Mouse (Mus musculus) neural tube, embryonic 15.5 days (tissue): ENCODE measurements around the gene Gars. TPM values are rescaled to one million over a fixed set of nuclear protein-coding genes. Genes with fewer than 3 reads are reported as not detected.

Source experiments
- ATAC-seq: fragments of 200-750 bp; cut with Nextera tagmentation; 2 replicates; pipeline ENCODE4 v1.8.0; 2017; ENCODE audit warnings: mild to moderate bottlenecking, moderate TSS enrichment, moderate library complexity; ENCODE audit not compliant: low FRiP score
- H3K27ac ChIP-seq: fragments of 300-500 bp; sonication (generic); replicated peaks from 2 replicates; pipeline ENCODE4 v1.5.1; 2015; ENCODE audit warnings: mild to moderate bottlenecking, inconsistent platforms
- H3K27me3 ChIP-seq: fragments of 300-500 bp; sonication (generic); replicated peaks from 2 replicates; pipeline ENCODE4 v1.6.1; 2015; ENCODE audit warnings: inconsistent platforms
- H3K36me3 ChIP-seq: fragments of 300-500 bp; sonication (generic); 2 replicates; pipeline ENCODE4 v1.6.1; 2015; ENCODE audit warnings: inconsistent platforms
- H3K4me1 ChIP-seq: fragments of 300-500 bp; sonication (generic); 2 replicates; pipeline ENCODE4 v1.6.1; 2015; ENCODE audit warnings: inconsistent platforms
- H3K4me2 ChIP-seq: fragments of 300-500 bp; sonication (generic); 2 replicates; pipeline ENCODE4 v1.6.1; 2015; ENCODE audit warnings: inconsistent platforms, mild to moderate bottlenecking, moderate library complexity
- H3K4me3 ChIP-seq: fragments of 300-500 bp; sonication (generic); replicated peaks from 2 replicates; pipeline ENCODE4 v1.5.1; 2015; ENCODE audit warnings: mild to moderate bottlenecking, inconsistent platforms
- H3K9ac ChIP-seq: fragments of 300-500 bp; sonication (generic); replicated peaks from 2 replicates; pipeline ENCODE4 v1.6.1; 2015; ENCODE audit warnings: mild to moderate bottlenecking, inconsistent platforms
- H3K9me3 ChIP-seq: fragments of 300-500 bp; sonication (generic); replicated peaks from 2 replicates; pipeline ENCODE4 v1.6.1; 2016; ENCODE audit warnings: inconsistent platforms
- WGBS: fragments of 180-500 bp; shearing (Covaris S2); methylation state at CpG from one replicate; pipeline ENCODE4 v1.1.7; 2015; ENCODE audit warnings: mixed read lengths; 5-methylcytosine and 5-hydroxymethylcytosine counted together
- polyA plus RNA-seq: library from polyadenylated mRNA; unstranded; fragments of >200 nt; fragmentation: Nextera tagmentation; extraction: Ambion mirVana; gene quantifications from 2 replicates; pipeline ENCODE4 v1.2.1, GENCODE M21; 2015

Gene Gars
- 190 and 197 TPM in 2 replicates for polyA plus RNA-seq

GRCm38 (mm10) chr6:55037799-55038670 lies at the start of gene Gars:
TSS of gene Gars (plus strand) at chr6:55038007.
- no peaks in the 10 kb centered on the region for H3K36me3 ChIP-seq
- no peaks in the 10 kb centered on the region for H3K9me3 ChIP-seq
- H3K4me2 ChIP-seq: peak within 1 kb of the TSS; percentile 80
- peak; percentile 97 for ATAC-seq
- H3K9ac ChIP-seq: peak within 1 kb of the TSS; percentile 95
- peak within 1 kb of the TSS; percentile 76 for H3K4me3 ChIP-seq
- H3K4me1 ChIP-seq: peaks cover 31% of the 10 kb centered on the region
- under 1% methylated on average over 85 of the region's 87 CpGs for WGBS
- peak within 1 kb of the TSS; percentile 92 for H3K27ac ChIP-seq
- H3K27me3 ChIP-seq: 0 out of 2 replicates have a peak, but pooled peaks cover 5% of the 10 kb centered on the region

GRCm38 (mm10) chr6:54988141-54988540 lies 49.7 kb upstream of the Gars start:
- H3K4me1 ChIP-seq: peaks cover 10% of the 10 kb centered on the region
- 0 out of 2 replicates have a peak, but pooled peaks cover 2% of the 10 kb centered on the region for H3K27me3 ChIP-seq
- ATAC-seq: no peak
- no peak overlapping the region for H3K27ac ChIP-seq
- no peak overlapping the region for H3K9ac ChIP-seq
- H3K36me3 ChIP-seq: peaks cover 8% of the 10 kb centered on the region; the same call in 1 of the 2 replicates
- no peak overlapping the region for H3K4me3 ChIP-seq
- WGBS: 95% methylated on average over 6 of the region's 6 CpGs
- no peaks in the 10 kb centered on the region for H3K9me3 ChIP-seq
- no peak overlapping the region for H3K4me2 ChIP-seq

GRCm38 (mm10) chr6:54991189-54991588 lies 46.6 kb upstream of the Gars start:
- 87% methylated on average over 2 of the region's 2 CpGs for WGBS
- no peak overlapping the region for H3K4me2 ChIP-seq

DNA sequence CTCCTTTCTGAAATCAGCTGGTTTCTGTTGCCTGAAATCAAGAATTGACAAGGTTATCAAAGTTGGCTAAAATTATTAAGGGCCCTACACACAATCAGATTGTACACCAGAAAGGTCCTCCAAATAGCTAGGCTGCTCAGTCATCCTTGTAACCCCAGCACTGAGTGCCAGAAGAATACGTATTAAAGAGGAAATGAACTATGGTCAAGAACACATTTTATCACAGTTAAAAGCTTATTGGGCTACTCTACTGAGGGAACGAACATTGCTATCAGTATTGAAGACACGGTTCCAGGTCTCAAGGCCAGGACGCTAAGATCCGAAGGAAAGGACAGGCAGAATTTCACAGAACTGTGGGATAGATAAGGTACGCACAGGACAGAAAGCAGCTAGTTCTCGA lies 45.7 kb upstream of the Gars start:
- Histone ChIP-seq H3K9ac (peak overlapping the region; percentile 62), H3K27ac (peak overlapping the region; percentile 78)
- WGBS: 6% methylated on average over 7 of the region's 7 CpGs

More at GRCm38 (mm10) chr6:54991189-54991588, 46.6 kb upstream of the Gars start:
- Histone ChIP-seq H3K4me3 (no peak overlapping the region), H3K27ac (no peak overlapping the region), H3K9me3 (no peaks in the 10 kb centered on the region), H3K4me1 (peaks cover 13% of the 10 kb centered on the region), H3K36me3 (0 out of 2 replicates have a peak, but pooled peaks cover 2% of the 10 kb centered on the region), H3K9ac (no peak overlapping the region), H3K27me3 (0 out of 2 replicates have a peak, but pooled peaks cover 2% of the 10 kb centered on the region)
- ATAC-seq: no peak

DNA sequence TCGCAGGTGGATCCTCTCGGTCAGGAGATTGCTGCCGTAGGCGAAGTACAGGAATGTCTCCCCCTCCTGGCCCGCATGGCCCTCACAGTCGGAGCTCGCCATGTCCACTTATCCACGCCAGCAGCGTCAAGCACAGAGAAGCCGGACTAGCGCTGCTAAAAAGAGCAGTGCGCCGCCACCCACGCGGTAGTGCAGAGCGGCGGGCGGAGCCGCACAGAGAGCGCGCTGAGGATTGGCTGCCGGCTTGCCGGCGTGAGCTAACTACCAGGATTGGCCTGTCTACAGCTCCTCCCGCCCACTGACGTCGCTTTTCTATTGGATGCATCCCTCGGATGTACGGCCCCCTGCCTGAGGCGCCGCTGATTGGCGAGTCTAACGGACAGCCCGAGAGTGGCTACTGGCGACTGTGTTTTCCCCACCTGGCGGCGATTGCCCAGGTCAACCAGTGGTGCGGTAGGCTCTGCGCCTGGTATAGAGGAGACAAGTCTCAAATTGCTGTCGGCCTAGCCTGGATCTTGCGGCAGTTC lies 45.0 kb upstream of the Gars start, which contains the start of gene Ggct:
Ggct (minus strand) TSS at position 217 of the 527 bp plus-strand sequence.
- peak within 1 kb of the TSS; percentile 65 for H3K4me3 ChIP-seq
- peaks cover 13% of the 10 kb centered on the region for H3K4me1 ChIP-seq
- H3K9ac ChIP-seq: peak within 1 kb of the TSS; percentile 62
- under 1% methylated on average over 41 of the region's 41 CpGs for WGBS
- H3K36me3 ChIP-seq: no peaks in the 10 kb centered on the region
- no peaks in the 10 kb centered on the region for H3K9me3 ChIP-seq
- H3K27me3 ChIP-seq: 0 out of 2 replicates have a peak, but pooled peaks cover 2% of the 10 kb centered on the region
- peak; percentile 100 for ATAC-seq
- peak within 1 kb of the TSS; percentile 74 for H3K4me2 ChIP-seq
- peak within 1 kb of the TSS; percentile 78 for H3K27ac ChIP-seq

More for the DNA sequence above, 45.7 kb upstream of the Gars start:
- Histone ChIP-seq H3K36me3 (no peaks in the 10 kb centered on the region), H3K27me3 (0 out of 2 replicates have a peak, but pooled peaks cover 2% of the 10 kb centered on the region), H3K4me3 (peak overlapping the region; percentile 65), H3K9me3 (no peaks in the 10 kb centered on the region), H3K4me1 (peaks cover 13% of the 10 kb centered on the region), H3K4me2 (peak overlapping the region; percentile 74)
- ATAC-seq: no peak

DNA sequence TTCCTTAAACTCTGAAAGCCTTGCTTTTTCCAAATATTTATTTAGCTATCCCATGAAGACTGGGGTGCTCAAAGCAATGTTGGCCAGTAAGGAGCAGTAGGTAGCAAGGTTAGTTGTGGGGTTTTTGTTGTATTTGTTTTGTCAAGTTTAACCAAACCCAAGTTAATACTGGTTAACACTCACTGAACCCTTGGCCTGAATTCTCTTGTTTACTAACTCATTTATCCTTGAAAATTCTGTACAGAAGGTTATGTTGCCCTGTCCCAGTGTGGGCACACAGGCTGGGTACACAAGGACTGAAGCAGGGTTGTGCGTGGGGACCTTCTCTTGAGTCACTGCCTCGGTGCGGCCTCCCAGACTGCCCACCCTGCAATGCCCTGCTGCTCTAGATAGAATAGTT lies 41.4 kb upstream of the Gars start:
- Histone ChIP-seq H3K9me3 (no peaks in the 10 kb centered on the region), H3K4me1 (peaks cover 13% of the 10 kb centered on the region), H3K27ac (no peak overlapping the region), H3K4me3 (no peak overlapping the region), H3K9ac (no peak overlapping the region), H3K27me3 (0 out of 2 replicates have a peak, but pooled peaks cover under 1% of the 10 kb centered on the region), H3K36me3 (no peaks in the 10 kb centered on the region), H3K4me2 (no peak overlapping the region)
- 97% methylated on average over 3 of the region's 3 CpGs for WGBS
- no peak for ATAC-seq

GRCm38 (mm10) chr6:54997726-54998125 lies 40.1 kb upstream of the Gars start:
- no peak for ATAC-seq
- no peak overlapping the region for H3K4me2 ChIP-seq
- no peaks in the 10 kb centered on the region for H3K36me3 ChIP-seq
- 88% methylated on average over 6 of the region's 6 CpGs for WGBS
- no peak overlapping the region for H3K9ac ChIP-seq
- H3K27me3 ChIP-seq: no peaks in the 10 kb centered on the region
- H3K4me3 ChIP-seq: no peak overlapping the region
- no peaks in the 10 kb centered on the region for H3K9me3 ChIP-seq
- no peak overlapping the region for H3K27ac ChIP-seq
- 0 out of 2 replicates have a peak, but pooled peaks cover 4% of the 10 kb centered on the region for H3K4me1 ChIP-seq

- Histone ChIP-seq H3K9me3 (no peaks in the 10 kb centered on the region), H3K4me3 (no peak overlapping the region), H3K27me3 (no peaks in the 10 kb centered on the region), H3K9ac (no peak overlapping the region), H3K4me1 (no peaks in the 10 kb centered on the region), H3K27ac (no peak overlapping the region), H3K36me3 (no peaks in the 10 kb centered on the region), H3K4me2 (no peak overlapping the region)
- ATAC-seq: no peak
- WGBS: 80% methylated on average over 4 of the region's 4 CpGs
Observed at GRCm38 (mm10) chr6:55001320-55001719, 36.5 kb upstream of the Gars start.

GRCm38 (mm10) chr6:55002438-55002837 lies 35.4 kb upstream of the Gars start:
- Histone ChIP-seq H3K9ac (no peak overlapping the region), H3K27ac (no peak overlapping the region), H3K4me2 (no peak overlapping the region), H3K4me1 (no peaks in the 10 kb centered on the region), H3K9me3 (no peaks in the 10 kb centered on the region), H3K36me3 (no peaks in the 10 kb centered on the region), H3K4me3 (no peak overlapping the region), H3K27me3 (no peaks in the 10 kb centered on the region)
- WGBS: 79% methylated on average over 4 of the region's 4 CpGs
- ATAC-seq: no peak

DNA sequence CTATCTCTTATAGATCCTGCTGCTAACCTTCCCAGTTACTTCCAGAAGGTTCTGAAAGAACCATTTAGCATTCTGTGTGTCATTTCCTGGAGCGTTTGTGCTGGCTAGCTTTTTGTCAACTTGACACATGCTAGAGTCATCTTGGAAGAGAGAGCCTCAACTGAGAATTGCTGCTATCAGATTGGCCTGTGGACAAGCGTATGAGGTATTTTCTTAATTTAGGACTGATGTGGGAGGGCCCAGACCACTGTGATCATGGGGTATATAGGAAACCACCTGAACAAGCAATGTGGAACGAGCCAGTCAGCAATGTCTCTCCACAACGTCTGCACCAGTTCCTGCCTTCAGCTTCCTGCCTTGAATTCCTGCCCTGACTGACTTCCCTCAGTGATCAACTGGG lies 34.2 kb upstream of the Gars start:
- Histone ChIP-seq H3K9ac (no peak overlapping the region), H3K4me1 (no peaks in the 10 kb centered on the region), H3K4me3 (no peak overlapping the region), H3K9me3 (no peaks in the 10 kb centered on the region), H3K27ac (no peak overlapping the region), H3K36me3 (no peaks in the 10 kb centered on the region), H3K4me2 (no peak overlapping the region), H3K27me3 (no peaks in the 10 kb centered on the region)
- no peak for ATAC-seq
- WGBS: 81% methylated on average over 4 of the region's 4 CpGs

DNA sequence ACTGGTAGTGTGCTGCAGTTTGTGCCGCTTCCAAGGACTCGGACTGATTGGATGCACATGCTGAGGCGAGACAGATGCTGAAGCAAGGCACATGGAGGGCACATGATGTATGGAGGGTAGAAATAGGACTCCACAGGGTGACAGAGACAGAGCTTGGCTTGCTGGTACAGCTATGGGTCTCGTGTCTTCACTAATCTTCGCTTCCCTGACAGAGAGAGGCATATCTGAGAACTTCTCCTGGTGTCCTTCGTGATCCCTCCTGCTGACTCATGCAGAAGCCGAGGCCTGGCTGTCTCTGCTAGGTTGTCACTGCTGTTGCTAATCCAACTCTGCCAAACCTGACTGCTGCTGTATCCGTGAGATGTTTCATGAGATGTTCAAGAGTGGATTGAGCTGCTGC lies 29.4 kb upstream of the Gars start:
- 95% methylated on average over 8 of the region's 8 CpGs for WGBS
- Histone ChIP-seq H3K9ac (no peak overlapping the region), H3K9me3 (no peaks in the 10 kb centered on the region), H3K36me3 (no peaks in the 10 kb centered on the region), H3K4me3 (no peak overlapping the region), H3K27ac (no peak overlapping the region), H3K4me2 (no peak overlapping the region), H3K27me3 (no peaks in the 10 kb centered on the region), H3K4me1 (peaks cover 6% of the 10 kb centered on the region; the same call in 1 of the 2 replicates)
- no peak for ATAC-seq
